Mouse (Mus musculus) kidney, adult 18-20 months (tissue): Measurements from ENCODE around the gene Olfr1150-ps1.

Experiments
- DNase-seq: peaks from one replicate; pipeline ENCODE4 v3.0.0; 2021

The Olfr1150-ps1 gene

GRCm38 (mm10) chr2:87843693-87844092 is at the start of gene Olfr1150-ps1:
Gene Olfr1150-ps1 (plus strand): TSS chr2:87843993.
- no peak for DNase-seq

GRCm38 (mm10) chr2:87800292-87800691 is 43.5 kb upstream of the Olfr1150-ps1 start, which contains the start of gene Olfr1143:
Gene Olfr1143 (plus strand): TSS chr2:87800592.
- DNase-seq = no peak

GRCm38 (mm10) chr2:87809522-87809921 is 34.3 kb upstream of the Olfr1150-ps1 start, which contains the start of gene Olfr1145:
Gene Olfr1145 (plus strand): TSS chr2:87809822.
- DNase-seq = no peak

- no peak for DNase-seq
Observed at GRCm38 (mm10) chr2:87830233-87830632, 13.6 kb upstream of the Olfr1150-ps1 start, which contains the start of gene Olfr1148. Gene Olfr1148 (plus strand): TSS chr2:87830533.

- no peak for DNase-seq
Observed at GRCm38 (mm10) chr2:87855562-87855961, 11.8 kb downstream of the Olfr1150-ps1 start, which contains the start of gene Olfr1151. Gene Olfr1151 (plus strand): TSS chr2:87855862.

- no peak for DNase-seq
Observed at GRCm38 (mm10) chr2:87866192-87866591, 22.4 kb downstream of the Olfr1150-ps1 start, which contains the start of gene Olfr1152. Gene Olfr1152 (plus strand): TSS chr2:87866492.

GRCm38 (mm10) chr2:87894662-87895061 is 50.9 kb downstream of the Olfr1150-ps1 start, which contains the start of gene Olfr1153:
Gene Olfr1153 (plus strand): TSS chr2:87894962.
- no peak for DNase-seq
